Mouse (Mus musculus) kidney, adult 9 months (tissue): Measurements from ENCODE around the gene Bean1.
A peak's percentile ranks its signal among the peaks of the same experiment; 100 is the strongest.

Experiments used
- DNase-seq: peaks from one replicate; pipeline ENCODE4 v3.0.0; 2022

Bean1 gene

GRCm38 (mm10) chr8:104170118-104171049, at the start of gene Bean1:
TSS of gene Bean1 (plus strand) at chr8:104170442.
- peak; percentile 6 for DNase-seq

- DNase-seq, result peak; percentile 60
Measured at GRCm38 (mm10) chr8:104121640-104122416, 48.4 kb upstream of the Bean1 start.

- DNase-seq, result no peak
Measured at GRCm38 (mm10) chr8:104123080-104123657, 47.1 kb upstream of the Bean1 start.

- DNase-seq, result no peak
Measured at GRCm38 (mm10) chr8:104124534-104124933, 45.7 kb upstream of the Bean1 start.

- DNase-seq, result no peak
Measured at GRCm38 (mm10) chr8:104127160-104127883, 42.9 kb upstream of the Bean1 start.

- no peak for DNase-seq
Measured at GRCm38 (mm10) chr8:104130916-104131315, 39.3 kb upstream of the Bean1 start.

GRCm38 (mm10) chr8:104131414-104131975, 38.7 kb upstream of the Bean1 start:
- DNase-seq, result no peak

- no peak for DNase-seq
Measured at GRCm38 (mm10) chr8:104134521-104134920, 35.7 kb upstream of the Bean1 start.

- DNase-seq, result no peak
Measured at GRCm38 (mm10) chr8:104136277-104136676, 34.0 kb upstream of the Bean1 start.

GRCm38 (mm10) chr8:104137636-104138035, 32.6 kb upstream of the Bean1 start:
- DNase-seq, result no peak

- no peak for DNase-seq
Measured at GRCm38 (mm10) chr8:104140611-104141010, 29.6 kb upstream of the Bean1 start.

GRCm38 (mm10) chr8:104142415-104142814, 27.8 kb upstream of the Bean1 start:
- no peak for DNase-seq

- DNase-seq, result no peak
Measured at GRCm38 (mm10) chr8:104143379-104143778, 26.9 kb upstream of the Bean1 start.

- DNase-seq, result no peak
Measured at GRCm38 (mm10) chr8:104144434-104145216, 25.6 kb upstream of the Bean1 start.

- DNase-seq, result peak; percentile 81
Measured at GRCm38 (mm10) chr8:104145981-104146689, 24.1 kb upstream of the Bean1 start.

- DNase-seq, result no peak
Measured at GRCm38 (mm10) chr8:104146717-104147494, 23.3 kb upstream of the Bean1 start.

- no peak for DNase-seq
Measured at GRCm38 (mm10) chr8:104147947-104148346, 22.3 kb upstream of the Bean1 start.

GRCm38 (mm10) chr8:104160731-104161130, 9.5 kb upstream of the Bean1 start:
- no peak for DNase-seq

- DNase-seq, result no peak
Measured at GRCm38 (mm10) chr8:104169461-104169860, 781 bp upstream of the Bean1 start.

- DNase-seq, result no peak
Measured at GRCm38 (mm10) chr8:104171050-104171620, 893 bp downstream of the Bean1 start.
